Mouse (Mus musculus): ENCODE measurements around the gene Ddx18.

DNA sequence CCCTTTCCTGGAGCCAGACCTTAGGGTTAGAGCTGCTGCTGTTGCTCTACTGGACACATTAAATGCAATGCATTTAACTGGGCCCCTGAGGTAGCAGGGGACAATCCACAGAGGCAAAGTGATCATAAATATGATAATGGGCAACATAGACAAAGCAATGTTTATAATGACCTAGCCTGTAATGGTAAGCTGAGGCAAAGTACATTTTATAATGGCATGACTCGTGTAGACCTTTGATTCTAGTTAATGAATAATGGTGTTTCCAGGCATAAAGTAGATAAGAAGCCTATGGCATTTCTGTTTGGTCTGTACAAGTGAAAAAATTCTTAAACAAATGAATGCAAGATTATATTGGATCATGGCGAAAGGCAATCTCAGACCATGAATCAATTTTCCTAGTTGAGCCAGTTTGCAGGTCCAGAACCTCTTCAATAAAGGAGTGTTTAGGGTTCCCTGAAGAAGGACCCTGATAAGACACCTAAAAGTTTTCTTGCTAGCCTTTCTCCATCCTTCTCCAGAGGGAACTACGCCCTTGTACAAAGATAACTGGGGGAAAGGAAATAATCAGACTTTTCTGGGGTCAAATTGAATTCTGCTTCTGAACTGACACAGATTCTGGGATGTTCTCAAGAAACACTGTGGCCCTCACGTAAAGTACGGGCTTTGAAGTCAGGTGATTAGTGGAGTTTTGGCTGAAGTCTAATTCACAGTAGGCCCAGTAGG is 13.5 kb upstream of the Ddx18 start:
- TF ChIP-seq CTCF (IDR thresholded peaks at IDR 0.05; ENCODE audit: borderline replicate concordance, extremely low read depth, insufficient read depth, insufficient read length) (no peak), POLR2A (IDR thresholded peaks at IDR 0.05; ENCODE audit: borderline replicate concordance, extremely low read depth, insufficient read depth, insufficient read length, poor library complexity, severe bottlenecking) (no peak)
